Comparison of ENCODE assay signal across 8 mouse cellular contexts in genomic region chr19:57007291-57007690, GRCm38 (mm10). TPM values are rescaled to one million over a fixed set of nuclear protein-coding genes. Genes with fewer than 3 reads are reported as not detected.
DNase-seq lines count a peak whose midpoint lies in the region; ATAC-seq and TF ChIP-seq lines count a peak whose summit lies in the region.

No protein-coding gene starts in this region.

- peak overlapping the region; percentile 96 for H3K4me2 ChIP-seq in embryonic facial prominence, embryonic 13.5 days
- H3K4me2 ChIP-seq in midbrain, embryonic 15.5 days = peak overlapping the region; percentile 86

- peaks cover 5% of the 10 kb centered on the region; the same call in 1 of the 2 replicates for H3K27me3 ChIP-seq in thymus, adult 2 months (ENCODE audit: control insufficient read depth, insufficient read depth, low read length)
- H3K27me3 ChIP-seq in embryonic facial prominence, embryonic 13.5 days = peaks cover 26% of the 10 kb centered on the region
- H3K27me3 ChIP-seq in midbrain, embryonic 15.5 days (replicated peaks) = peaks cover 21% of the 10 kb centered on the region

- no peaks in the 10 kb centered on the region for H3K4me1 ChIP-seq in thymus, adult 2 months (replicated peaks; ENCODE audit: control insufficient read depth, insufficient read depth, low read length)
- peaks cover 32% of the 10 kb centered on the region for H3K4me1 ChIP-seq in embryonic facial prominence, embryonic 13.5 days
- peaks cover 20% of the 10 kb centered on the region for H3K4me1 ChIP-seq in midbrain, embryonic 15.5 days

- no peak for ATAC-seq in embryonic facial prominence, embryonic 13.5 days (ENCODE audit: insufficient number of reproducible peaks, insufficient read depth, low FRiP score, low TSS enrichment, low read depth)
- no peak for ATAC-seq in midbrain, embryonic 15.5 days (replicated peaks)
- no peak for ATAC-seq in inflammation-experienced regulatory T-cells, adult 6 months

- H3K27ac ChIP-seq in thymus, adult 2 months (ENCODE audit: control insufficient read depth, insufficient read depth, low read length) = no peak overlapping the region
- no peak overlapping the region for H3K27ac ChIP-seq in embryonic facial prominence, embryonic 13.5 days
- no peak overlapping the region for H3K27ac ChIP-seq in midbrain, embryonic 15.5 days

- WGBS in thymus, adult 2 months = 72% methylated on average over 16 of the region's 16 CpGs
- WGBS in embryonic facial prominence, embryonic 13.5 days = 49% methylated on average over 16 of the region's 16 CpGs
- 56% methylated on average over 16 of the region's 16 CpGs for WGBS in midbrain, embryonic 15.5 days

- TF ChIP-seq POLR2A in thymus, adult 2 months (IDR thresholded peaks at IDR 0.05; ENCODE audit: control insufficient read depth, extremely low read depth, insufficient read depth, low read length, poor library complexity) = no peak

- peak overlapping the region; percentile 26 for H3K4me3 ChIP-seq in thymus, adult 2 months (ENCODE audit: control insufficient read depth, insufficient read depth, low read length)
- peak overlapping the region; percentile 58 for H3K4me3 ChIP-seq in embryonic facial prominence, embryonic 13.5 days
- H3K4me3 ChIP-seq in midbrain, embryonic 15.5 days = peak overlapping the region; percentile 43

- DNase-seq in thymus, adult 2 months = no peak
- DNase-seq in thymus, postnatal 14 days = no peak
- DNase-seq in heart, postnatal 25 days (ENCODE audit: low spot score) = peak; percentile 44
- DNase-seq in kidney, postnatal 4 days = peak; percentile 63 to 75
- DNase-seq in embryo, embryonic 10 days (ENCODE audit: low spot score) = no peak

- TF ChIP-seq CTCF in thymus, adult 2 months (IDR thresholded peaks at IDR 0.05; ENCODE audit: borderline replicate concordance, control insufficient read depth, extremely low read depth, insufficient read depth, low read length, poor library complexity) = no peak

- H3K36me3 ChIP-seq in thymus, adult 2 months (ENCODE audit: control insufficient read depth, insufficient read depth, low read length) = no peaks in the 10 kb centered on the region
- no peaks in the 10 kb centered on the region for H3K36me3 ChIP-seq in embryonic facial prominence, embryonic 13.5 days
- H3K36me3 ChIP-seq in midbrain, embryonic 15.5 days (replicated peaks) = no peaks in the 10 kb centered on the region

- no peaks in the 10 kb centered on the region for H3K9me3 ChIP-seq in embryonic facial prominence, embryonic 13.5 days
- H3K9me3 ChIP-seq in midbrain, embryonic 15.5 days = no peaks in the 10 kb centered on the region

- H3K9ac ChIP-seq in embryonic facial prominence, embryonic 13.5 days = peak overlapping the region; percentile 74; the same call in 1 of the 2 replicates
- peak overlapping the region; percentile 23; the same call in 1 of the 2 replicates for H3K9ac ChIP-seq in midbrain, embryonic 15.5 days

- intact Hi-C loops in heart, postnatal 25 days (cut with DNase I) = no loop called here

RNA-seq across cellular contexts. Expression of gene Afap1l2, which starts 0.7 kb away (rescaled TPM):
- 4.7 and 5.9 TPM in 2 replicates for polyA plus RNA-seq in thymus, adult 2 months (2012; rRNA removed)
- polyA plus RNA-seq in embryonic facial prominence, embryonic 13.5 days (2015; fragmentation: Nextera tagmentation; extraction: Ambion mirVana) = 8.1 and 9.3 TPM in 2 replicates
- total RNA-seq in heart, postnatal 25 days (2021) = 1 to 10 TPM; 5.0 to 5.7 TPM
- 9.6 and 11.0 TPM in 2 replicates for polyA plus RNA-seq in midbrain, embryonic 15.5 days (2015; fragmentation: Nextera tagmentation; extraction: Ambion mirVana)
- polyA plus RNA-seq in inflammation-experienced regulatory T-cells, adult 6 months (2017; shearing (Covaris generic)) = not detected

Comparison
In these comparisons a context has a peak if more than half of its experiments do, and no peak if none do; other contexts are left out.
1. DNase-seq: peak in heart, postnatal 25 days (single experiment) and kidney, postnatal 4 days (2 of 2); none in thymus, adult 2 months (single experiment), thymus, postnatal 14 days (single experiment) and embryo, embryonic 10 days (single experiment).
2. Peak in every context shown above with its lines, with median percentiles within 50 percentile points of each other: H3K4me3 ChIP-seq.